Mouse (Mus musculus): ENCODE measurements at regions not wholly inside any gene's neighbourhood (a gene's known extent, or its start where the extent isn't known, plus 50 kb on each side); places are given as distances from the start of the nearest gene placed in this dataset.

GRCm38 (mm10) chr2:168820648-168821047 lies 52.9 kb upstream of the Sall4 start:
- Histone ChIP-seq H3K9me3 (no peaks in the 10 kb centered on the region), H3K27me3 (replicated peaks) (peaks cover 17% of the 10 kb centered on the region), H3K4me3 (replicated peaks) (no peak overlapping the region), H3K36me3 (replicated peaks; ENCODE audit: low read length) (no peaks in the 10 kb centered on the region), H3K4me1 (no peaks in the 10 kb centered on the region)
- TF ChIP-seq GATA1 (IDR thresholded peaks at IDR 0.05; ENCODE audit: borderline replicate concordance, low read length) (no peak), FLI1 (IDR thresholded peaks at IDR 0.05; ENCODE audit: low read length) (no peak)
